Mouse (Mus musculus): ENCODE data around the gene Ube2q2.
"Not testable (repeated sequence)": the region's sequence is repeated elsewhere in the genome, so short reads cannot be mapped to it uniquely, and the experiment has no call there.

Gene Ube2q2

GRCm38 (mm10) chr9:55172195-55172685 is 23.6 kb downstream of the Ube2q2 start:
- DNase-seq (ENCODE audit: low spot score in 2 of 2), result no peak

- DNase-seq (ENCODE audit: low spot score in 2 of 2), result no peak
Measured at GRCm38 (mm10) chr9:55174235-55174634, 25.6 kb downstream of the Ube2q2 start.

GRCm38 (mm10) chr9:55195876-55196275 is 47.2 kb downstream of the Ube2q2 start:
- DNase-seq (ENCODE audit: low spot score in 2 of 2), result no peak

GRCm38 (mm10) chr9:55198260-55198659 is 49.6 kb downstream of the Ube2q2 start:
- no peak for DNase-seq (ENCODE audit: low spot score in 2 of 2)

- no peak for DNase-seq (ENCODE audit: low spot score in 2 of 2)
Measured at GRCm38 (mm10) chr9:55199348-55199747, 50.7 kb downstream of the Ube2q2 start.

GRCm38 (mm10) chr9:55208458-55208789 is 59.8 kb downstream of the Ube2q2 start:
- DNase-seq (ENCODE audit: low spot score in 2 of 2), result no peak

GRCm38 (mm10) chr9:55208790-55209481 is 60.3 kb downstream of the Ube2q2 start, which contains the start of gene Fbxo22:
TSS of gene Fbxo22 (plus strand) at chr9:55208925.
- DNase-seq (ENCODE audit: low spot score in 2 of 2), result peak; percentile 79 to 86

GRCm38 (mm10) chr9:55211611-55212010 is 63.0 kb downstream of the Ube2q2 start:
- DNase-seq (ENCODE audit: low spot score in 2 of 2), result no peak

GRCm38 (mm10) chr9:55213396-55213795 is 64.7 kb downstream of the Ube2q2 start:
- no peak for DNase-seq (ENCODE audit: low spot score in 2 of 2)

- no peak for DNase-seq (ENCODE audit: low spot score in 2 of 2)
Measured at GRCm38 (mm10) chr9:55215056-55215455, 66.4 kb downstream of the Ube2q2 start.

GRCm38 (mm10) chr9:55215648-55216047 is 67.0 kb downstream of the Ube2q2 start:
- no peak for DNase-seq (ENCODE audit: low spot score in 2 of 2)

- DNase-seq (ENCODE audit: low spot score in 2 of 2), result no peak
Measured at GRCm38 (mm10) chr9:55216078-55216477, 67.4 kb downstream of the Ube2q2 start.

GRCm38 (mm10) chr9:55217381-55217780 is 68.7 kb downstream of the Ube2q2 start:
- DNase-seq (ENCODE audit: low spot score in 2 of 2), result no peak

GRCm38 (mm10) chr9:55225165-55225737 is 76.6 kb downstream of the Ube2q2 start:
- no peak for DNase-seq (ENCODE audit: low spot score in 2 of 2)

GRCm38 (mm10) chr9:55226251-55226650 is 77.6 kb downstream of the Ube2q2 start:
- DNase-seq (ENCODE audit: low spot score in 2 of 2), result no peak

GRCm38 (mm10) chr9:55228149-55228548 is 79.5 kb downstream of the Ube2q2 start:
- DNase-seq (ENCODE audit: low spot score in 2 of 2), result peak in 1 of 2 experiments; percentile 51

- no peak for DNase-seq (ENCODE audit: low spot score in 2 of 2)
Measured at GRCm38 (mm10) chr9:55229010-55229409, 80.4 kb downstream of the Ube2q2 start.

- no peak for DNase-seq (ENCODE audit: low spot score in 2 of 2)
Measured at GRCm38 (mm10) chr9:55231544-55231943, 82.9 kb downstream of the Ube2q2 start.

- no peak for DNase-seq (ENCODE audit: low spot score in 2 of 2)
Measured at GRCm38 (mm10) chr9:55232110-55232509, 83.5 kb downstream of the Ube2q2 start.

GRCm38 (mm10) chr9:55232586-55232985 is 83.9 kb downstream of the Ube2q2 start:
- no peak for DNase-seq (ENCODE audit: low spot score in 2 of 2)

GRCm38 (mm10) chr9:55233076-55233475 is 84.4 kb downstream of the Ube2q2 start:
- DNase-seq (ENCODE audit: low spot score in 2 of 2), result not testable (repeated sequence)

GRCm38 (mm10) chr9:55236235-55237165 is 87.8 kb downstream of the Ube2q2 start:
- no peak for DNase-seq (ENCODE audit: low spot score in 2 of 2)
